Mouse (Mus musculus): Measurements from ENCODE around the gene Abhd14b. TPM values are rescaled to one million over a fixed set of nuclear protein-coding genes. Genes with fewer than 3 reads are reported as not detected.

The Abhd14b gene
- polyA plus RNA-seq, 1 experiment: 16.8 TPM

DNA sequence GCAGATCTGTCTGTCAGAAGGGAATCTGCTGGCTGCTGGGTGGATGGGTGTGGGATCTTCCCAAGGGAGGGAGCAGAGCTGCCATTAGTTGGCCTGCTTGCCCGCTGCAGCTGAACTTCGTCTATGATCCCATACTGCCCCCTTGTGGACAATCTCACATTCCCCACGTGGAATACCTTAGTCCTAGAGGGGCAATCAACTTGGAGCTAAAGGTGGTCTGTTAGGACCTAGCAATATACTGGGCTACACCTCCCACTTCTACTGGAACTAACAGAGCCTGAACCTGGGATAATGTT, 25.4 kb upstream of the Abhd14b start:
- TF ChIP-seq POLR2A (IDR thresholded peaks at IDR 0.05; ENCODE audit: low read depth, low read length) (no peak), CTCF (IDR thresholded peaks at IDR 0.05; ENCODE audit: borderline replicate concordance, insufficient read depth, low read length) (peak; percentile 87; the same call in 1 of the 2 replicates)
- no peak overlapping the region for H3K4me3 ChIP-seq (ENCODE audit: insufficient read depth, low read length)
- H3K4me1 ChIP-seq (ENCODE audit: control insufficient read depth, insufficient read depth, low read length): peaks cover 14% of the 10 kb centered on the region
- no peak overlapping the region for H3K27ac ChIP-seq (ENCODE audit: insufficient read depth, low read length)

DNA sequence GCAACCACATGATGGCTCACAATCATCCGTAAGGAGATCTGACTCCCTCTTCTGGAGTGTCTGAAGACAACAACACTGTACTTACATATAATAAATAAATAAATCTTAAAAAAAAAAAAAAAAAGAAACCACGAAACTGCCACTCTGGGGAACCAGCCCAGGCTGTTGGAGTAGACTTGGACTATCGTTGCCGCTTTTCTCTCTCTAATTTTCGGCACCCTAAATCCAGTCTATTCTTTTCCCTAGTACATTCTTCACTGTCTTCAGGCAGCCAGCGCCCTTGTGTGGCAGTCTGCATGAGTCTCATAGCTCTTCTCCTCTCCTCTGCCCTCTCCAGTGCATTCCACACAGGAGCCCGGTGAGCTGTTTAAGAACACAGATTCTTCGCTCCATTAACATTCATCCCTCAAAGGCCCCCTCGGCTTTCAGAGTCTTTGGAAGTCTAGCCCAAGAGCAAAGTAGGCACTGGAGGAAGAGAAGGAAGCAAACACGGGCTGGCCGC, 18.5 kb upstream of the Abhd14b start:
- TF ChIP-seq CTCF (IDR thresholded peaks at IDR 0.05; ENCODE audit: borderline replicate concordance, insufficient read depth, low read length): no peak
- TF ChIP-seq POLR2A (IDR thresholded peaks at IDR 0.05; ENCODE audit: low read depth, low read length): no peak
- H3K27ac ChIP-seq (ENCODE audit: insufficient read depth, low read length): peak overlapping the region; percentile 83
- H3K4me1 ChIP-seq (ENCODE audit: control insufficient read depth, insufficient read depth, low read length): no peaks in the 10 kb centered on the region
- peak overlapping the region; percentile 56 for H3K4me3 ChIP-seq (ENCODE audit: insufficient read depth, low read length)

GRCm38 (mm10) chr9:106429221-106430014, 17.8 kb upstream of the Abhd14b start, which contains the start of gene Rpl29:
Rpl29 (plus strand) TSS chr9:106429454.
- Histone ChIP-seq H3K27ac (ENCODE audit: insufficient read depth, low read length) (peak within 1 kb of the TSS; percentile 83), H3K4me1 (ENCODE audit: control insufficient read depth, insufficient read depth, low read length) (no peaks in the 10 kb centered on the region), H3K4me3 (ENCODE audit: insufficient read depth, low read length) (peak within 1 kb of the TSS; percentile 83)
- peak; percentile 76 for TF ChIP-seq POLR2A (IDR thresholded peaks at IDR 0.05; ENCODE audit: low read depth, low read length)
- TF ChIP-seq CTCF (IDR thresholded peaks at IDR 0.05; ENCODE audit: borderline replicate concordance, insufficient read depth, low read length): no peak

DNA sequence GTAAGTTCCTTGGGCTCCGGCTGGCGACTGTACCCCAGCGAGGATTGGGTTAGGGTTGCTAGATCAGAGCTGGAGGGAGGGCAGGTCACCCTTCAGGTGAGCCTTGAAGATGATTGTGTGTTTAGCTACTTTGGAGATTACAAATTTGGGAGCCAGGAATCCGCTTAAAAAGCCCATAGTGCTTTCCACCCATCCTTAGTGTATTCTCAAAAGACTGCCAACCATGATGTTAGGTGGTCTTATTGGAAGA, 17.3 kb upstream of the Abhd14b start:
- peak overlapping the region; percentile 83 for H3K4me3 ChIP-seq (ENCODE audit: insufficient read depth, low read length)
- no peaks in the 10 kb centered on the region for H3K4me1 ChIP-seq (ENCODE audit: control insufficient read depth, insufficient read depth, low read length)
- H3K27ac ChIP-seq (ENCODE audit: insufficient read depth, low read length): peak overlapping the region; percentile 72
- TF ChIP-seq POLR2A (IDR thresholded peaks at IDR 0.05; ENCODE audit: low read depth, low read length) (no peak), CTCF (IDR thresholded peaks at IDR 0.05; ENCODE audit: borderline replicate concordance, insufficient read depth, low read length) (no peak)

GRCm38 (mm10) chr9:106433389-106433788, 13.9 kb upstream of the Abhd14b start:
- 0 out of 2 replicates have a peak, but pooled peaks cover 5% of the 10 kb centered on the region for H3K4me1 ChIP-seq (ENCODE audit: control insufficient read depth, insufficient read depth, low read length)
- no peak overlapping the region for H3K27ac ChIP-seq (ENCODE audit: insufficient read depth, low read length)
- H3K4me3 ChIP-seq (ENCODE audit: insufficient read depth, low read length): no peak overlapping the region
- peak; percentile 41; the same call in 1 of the 2 replicates for TF ChIP-seq POLR2A (IDR thresholded peaks at IDR 0.05; ENCODE audit: low read depth, low read length)
- no peak for TF ChIP-seq CTCF (IDR thresholded peaks at IDR 0.05; ENCODE audit: borderline replicate concordance, insufficient read depth, low read length)

DNA sequence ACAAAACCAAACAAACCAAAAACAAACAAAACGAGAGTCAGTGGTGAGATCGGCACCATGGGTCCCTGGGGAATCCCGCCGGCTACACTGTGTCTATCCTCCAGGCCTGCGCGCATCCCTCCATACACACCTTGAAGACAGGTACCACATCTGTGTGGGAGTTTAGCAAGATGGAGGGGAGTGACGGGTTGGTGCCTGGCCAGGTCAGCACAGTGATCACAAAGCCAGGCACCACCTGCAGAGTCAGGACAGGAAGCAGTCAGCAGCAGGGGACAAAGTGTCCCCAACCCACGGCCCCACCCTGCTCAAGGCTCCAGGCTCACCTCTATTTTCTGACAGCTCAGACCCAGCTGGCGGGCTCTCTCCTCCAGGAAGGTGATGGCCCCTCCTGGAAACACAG, 10.7 kb upstream of the Abhd14b start:
- H3K4me1 ChIP-seq (ENCODE audit: control insufficient read depth, insufficient read depth, low read length): 0 out of 2 replicates have a peak, but pooled peaks cover 5% of the 10 kb centered on the region
- H3K4me3 ChIP-seq (ENCODE audit: insufficient read depth, low read length): no peak overlapping the region
- H3K27ac ChIP-seq (ENCODE audit: insufficient read depth, low read length): no peak overlapping the region
- no peak for TF ChIP-seq CTCF (IDR thresholded peaks at IDR 0.05; ENCODE audit: borderline replicate concordance, insufficient read depth, low read length)
- no peak for TF ChIP-seq POLR2A (IDR thresholded peaks at IDR 0.05; ENCODE audit: low read depth, low read length)

DNA sequence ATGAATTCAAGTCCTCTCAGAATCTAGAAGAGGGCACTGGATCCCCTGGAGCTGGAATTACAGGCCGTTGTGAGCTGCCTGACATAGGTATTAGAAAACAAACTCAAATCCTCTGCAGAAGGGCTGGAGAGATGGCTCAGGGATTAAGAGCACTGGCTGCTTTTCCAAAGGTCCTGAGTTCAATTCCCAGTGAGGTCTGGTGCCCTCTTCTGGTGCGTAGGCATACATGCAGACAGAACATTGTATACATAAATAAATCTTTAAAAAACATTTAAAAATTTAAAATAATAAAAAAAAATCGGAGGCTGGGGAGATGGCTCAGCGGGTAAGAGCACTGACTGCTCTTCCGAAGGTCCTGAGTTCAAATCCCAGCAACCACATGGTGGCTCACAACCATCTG, 4.6 kb upstream of the Abhd14b start:
- Histone ChIP-seq H3K4me1 (ENCODE audit: control insufficient read depth, insufficient read depth, low read length) (no peaks in the 10 kb centered on the region), H3K4me3 (ENCODE audit: insufficient read depth, low read length) (no peak overlapping the region), H3K27ac (ENCODE audit: insufficient read depth, low read length) (no peak overlapping the region)
- TF ChIP-seq CTCF (IDR thresholded peaks at IDR 0.05; ENCODE audit: borderline replicate concordance, insufficient read depth, low read length) (peak; percentile 5; the same call in 1 of the 2 replicates), POLR2A (IDR thresholded peaks at IDR 0.05; ENCODE audit: low read depth, low read length) (no peak)

GRCm38 (mm10) chr9:106444836-106445235, 2.4 kb upstream of the Abhd14b start:
- H3K4me3 ChIP-seq (ENCODE audit: insufficient read depth, low read length): no peak overlapping the region
- TF ChIP-seq POLR2A (IDR thresholded peaks at IDR 0.05; ENCODE audit: low read depth, low read length): no peak
- TF ChIP-seq CTCF (IDR thresholded peaks at IDR 0.05; ENCODE audit: borderline replicate concordance, insufficient read depth, low read length): no peak
- peaks cover 5% of the 10 kb centered on the region; the same call in 1 of the 2 replicates for H3K4me1 ChIP-seq (ENCODE audit: control insufficient read depth, insufficient read depth, low read length)
- H3K27ac ChIP-seq (ENCODE audit: insufficient read depth, low read length): no peak overlapping the region

DNA sequence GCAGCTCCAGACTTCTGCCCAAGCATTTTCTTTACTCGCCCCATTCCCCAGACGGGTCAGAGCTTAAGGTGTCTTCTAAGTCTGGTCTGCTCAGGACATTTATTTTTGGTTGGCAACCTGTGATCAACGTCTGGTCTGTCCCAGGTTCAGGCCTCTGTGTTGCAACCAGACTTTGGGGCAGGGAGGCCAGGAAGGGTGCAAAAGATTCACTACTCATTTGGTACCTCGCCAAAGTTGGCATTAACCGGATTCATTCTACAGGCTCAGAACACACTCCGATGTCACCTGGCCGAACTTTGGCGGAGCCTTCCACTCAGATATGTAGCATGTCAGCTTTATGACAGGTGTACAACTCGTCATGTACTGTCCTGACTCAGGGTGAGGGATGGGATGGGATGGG, 692 bp downstream of the Abhd14b start:
- Histone ChIP-seq H3K27ac (ENCODE audit: insufficient read depth, low read length) (peak overlapping the region; percentile 66), H3K4me1 (ENCODE audit: control insufficient read depth, insufficient read depth, low read length) (peaks cover 23% of the 10 kb centered on the region), H3K4me3 (ENCODE audit: insufficient read depth, low read length) (peak overlapping the region; percentile 16)
- TF ChIP-seq CTCF (IDR thresholded peaks at IDR 0.05; ENCODE audit: borderline replicate concordance, insufficient read depth, low read length) (no peak), POLR2A (IDR thresholded peaks at IDR 0.05; ENCODE audit: low read depth, low read length) (no peak)

DNA sequence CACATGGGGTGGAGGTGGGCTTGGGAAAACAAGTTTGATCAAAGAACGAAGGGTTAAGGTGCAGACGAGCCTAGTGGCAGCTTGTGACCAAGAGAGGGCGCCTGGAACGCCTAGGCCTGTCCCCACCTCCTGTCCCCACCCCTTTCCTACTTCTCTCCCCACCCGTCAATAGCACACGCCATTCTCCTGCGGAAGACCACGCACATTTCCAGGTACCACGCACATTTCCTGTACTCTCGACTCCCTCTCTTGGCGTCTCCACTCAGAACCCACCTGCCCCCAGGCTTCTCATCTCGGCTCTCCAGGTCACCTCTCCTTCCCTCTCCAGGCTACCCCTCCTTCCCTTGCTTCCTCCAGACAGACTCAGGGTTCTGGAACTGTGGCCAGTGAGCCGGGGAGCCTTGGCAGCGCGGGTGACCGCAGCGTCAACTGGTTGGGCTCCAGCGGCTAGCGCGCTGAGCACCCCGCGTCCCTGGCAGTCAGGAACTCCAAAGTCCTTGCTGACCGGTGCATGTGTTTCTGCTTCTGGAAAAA, 1.3 kb downstream of the Abhd14b start:
- H3K27ac ChIP-seq (ENCODE audit: insufficient read depth, low read length): peak overlapping the region; percentile 54

More for the DNA sequence above, 1.3 kb downstream of the Abhd14b start:
- Histone ChIP-seq H3K4me3 (ENCODE audit: insufficient read depth, low read length) (peak overlapping the region; percentile 77), H3K4me1 (ENCODE audit: control insufficient read depth, insufficient read depth, low read length) (peaks cover 23% of the 10 kb centered on the region)
- TF ChIP-seq CTCF (IDR thresholded peaks at IDR 0.05; ENCODE audit: borderline replicate concordance, insufficient read depth, low read length) (peak; percentile 76; the same call in 1 of the 2 replicates), POLR2A (IDR thresholded peaks at IDR 0.05; ENCODE audit: low read depth, low read length) (peak; percentile 85)

Measured in embryonic fibroblast, embryonic 13.5 days (primary cell).